8 mouse cellular contexts compared by ENCODE assay signal in the genomic region with DNA sequence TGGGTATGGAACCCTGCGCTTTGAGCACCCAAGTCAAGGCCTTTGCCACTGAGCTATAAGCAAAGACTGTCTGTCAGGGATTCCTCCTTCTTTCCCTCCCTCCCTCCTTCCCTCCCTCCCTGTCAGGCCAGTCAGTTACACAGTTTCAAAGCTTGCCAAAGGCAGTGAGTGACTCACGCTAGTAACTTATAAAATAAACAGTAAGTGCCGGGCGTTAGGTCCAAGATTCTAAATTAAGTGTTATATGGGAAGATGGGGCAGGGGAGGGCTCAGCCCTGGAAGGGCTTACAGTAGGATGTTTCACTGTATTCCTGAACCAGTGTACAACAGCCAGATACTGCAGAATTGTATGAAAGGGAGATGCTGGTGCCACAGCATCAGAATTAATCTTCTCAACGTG. TPM values are rescaled to one million over a fixed set of nuclear protein-coding genes. Genes with fewer than 3 reads are reported as not detected.
DNase-seq lines count a peak whose midpoint lies in the region; ATAC-seq and TF ChIP-seq lines count a peak whose summit lies in the region.
"Had no signal": no experiment of that assay in that cellular context is flagged by ENCODE, and none has a peak within 500 bp of the region (broad histone marks: within the 10 kb centered on the region; RNA-seq: fewer than 3 reads in every experiment).

No protein-coding gene starts in this region.

- H3K27ac ChIP-seq in limb, embryonic 12.5 days: no peak overlapping the region
- no peak overlapping the region for H3K27ac ChIP-seq in limb, embryonic 10.5 days
- H3K27ac ChIP-seq in heart, embryonic 12.5 days (ENCODE audit: poor library complexity, severe bottlenecking): no peak overlapping the region
- H3K27ac ChIP-seq in stomach, embryonic 16.5 days (ENCODE audit: low read length): no peak overlapping the region

- peak overlapping the region; percentile 89 for H3K4me2 ChIP-seq in limb, embryonic 12.5 days
- H3K4me2 ChIP-seq in heart, embryonic 12.5 days: peak overlapping the region; percentile 93
- H3K4me2 ChIP-seq in stomach, embryonic 16.5 days (ENCODE audit: low read depth, low read length): peak overlapping the region; percentile 82

- no peak for DNase-seq in limb, embryonic 10.5 days (ENCODE audit: low spot score)
- peak; percentile 25 for DNase-seq in lung, adult 2 months
- no peak for DNase-seq in cerebellum, adult 9-11 months
- DNase-seq in gastrocnemius, adult 8-10 months (ENCODE audit: low spot score in 2 of 2): no peak

- H3K36me3 ChIP-seq in limb, embryonic 12.5 days: no peaks in the 10 kb centered on the region
- H3K36me3 ChIP-seq in limb, embryonic 10.5 days: no peaks in the 10 kb centered on the region
- H3K36me3 ChIP-seq in heart, embryonic 12.5 days: no peaks in the 10 kb centered on the region
- no peaks in the 10 kb centered on the region for H3K36me3 ChIP-seq in stomach, embryonic 16.5 days (ENCODE audit: control insufficient read depth, insufficient read depth, low read length)

- peaks cover 27% of the 10 kb centered on the region; the same call in 1 of the 2 replicates for H3K27me3 ChIP-seq in limb, embryonic 12.5 days
- H3K27me3 ChIP-seq in limb, embryonic 10.5 days (ENCODE audit: low read depth, poor library complexity, severe bottlenecking): peaks cover 36% of the 10 kb centered on the region
- H3K27me3 ChIP-seq in heart, embryonic 12.5 days (replicated peaks): no peaks in the 10 kb centered on the region
- no peaks in the 10 kb centered on the region for H3K27me3 ChIP-seq in stomach, embryonic 16.5 days (ENCODE audit: control insufficient read depth, insufficient read depth, low read length)

- no peak for TF ChIP-seq POLR2A in lung, adult 2 months (IDR thresholded peaks at IDR 0.05; ENCODE audit: borderline replicate concordance, extremely low read depth, low read depth, low read length)

- ATAC-seq in limb, embryonic 12.5 days (ENCODE audit: insufficient number of reproducible peaks, insufficient read depth, low FRiP score, low TSS enrichment, low read depth): no peak
- no peak for ATAC-seq in heart, embryonic 12.5 days (ENCODE audit: insufficient number of reproducible peaks, low FRiP score)
- no peak for ATAC-seq in stomach, embryonic 16.5 days (ENCODE audit: insufficient read depth, low FRiP score)

- no peaks in the 10 kb centered on the region for H3K9me3 ChIP-seq in limb, embryonic 12.5 days
- no peaks in the 10 kb centered on the region for H3K9me3 ChIP-seq in limb, embryonic 10.5 days (replicated peaks)
- no peaks in the 10 kb centered on the region for H3K9me3 ChIP-seq in heart, embryonic 12.5 days (replicated peaks)
- no peaks in the 10 kb centered on the region for H3K9me3 ChIP-seq in stomach, embryonic 16.5 days (replicated peaks; ENCODE audit: control insufficient read depth, low read length)

- H3K4me3 ChIP-seq in limb, embryonic 12.5 days (replicated peaks): no peak overlapping the region
- no peak overlapping the region for H3K4me3 ChIP-seq in limb, embryonic 10.5 days
- peak overlapping the region; percentile 73 for H3K4me3 ChIP-seq in heart, embryonic 12.5 days
- H3K4me3 ChIP-seq in lung, adult 2 months (replicated peaks; ENCODE audit: extremely low read depth, low read depth, low read length): peak overlapping the region; percentile 6
- 0 out of 2 replicates have a peak overlapping the region, but pooled peaks have one; percentile 12 for H3K4me3 ChIP-seq in stomach, embryonic 16.5 days (replicated peaks; ENCODE audit: low read length)
- H3K4me3 ChIP-seq: erythroblast, embryonic 14.5 days had no signal

- peaks cover 19% of the 10 kb centered on the region for H3K4me1 ChIP-seq in limb, embryonic 12.5 days (replicated peaks)
- peaks cover 24% of the 10 kb centered on the region for H3K4me1 ChIP-seq in limb, embryonic 10.5 days
- H3K4me1 ChIP-seq in heart, embryonic 12.5 days (replicated peaks): peaks cover 14% of the 10 kb centered on the region
- peaks cover 12% of the 10 kb centered on the region; the same call in 1 of the 2 replicates for H3K4me1 ChIP-seq in lung, adult 2 months (ENCODE audit: control insufficient read depth, insufficient read depth, low read length)
- H3K4me1 ChIP-seq in stomach, embryonic 16.5 days (ENCODE audit: control insufficient read depth, insufficient read depth, low read length): peaks cover 8% of the 10 kb centered on the region

- H3K9ac ChIP-seq in limb, embryonic 12.5 days (replicated peaks): no peak overlapping the region
- 0 out of 2 replicates have a peak overlapping the region, but pooled peaks have one; percentile 0 for H3K9ac ChIP-seq in heart, embryonic 12.5 days
- no peak overlapping the region for H3K9ac ChIP-seq in stomach, embryonic 16.5 days (ENCODE audit: low read length)

- WGBS in limb, embryonic 12.5 days: 56% methylated on average over 5 of the region's 5 CpGs
- 73% methylated on average over 5 of the region's 5 CpGs for WGBS in limb, embryonic 10.5 days
- WGBS in heart, embryonic 12.5 days: 52% methylated on average over 5 of the region's 5 CpGs
- 15% methylated on average over 5 of the region's 5 CpGs for WGBS in lung, adult 2 months
- WGBS in stomach, embryonic 16.5 days: 26% methylated on average over 5 of the region's 5 CpGs

- TF ChIP-seq CTCF in lung, adult 2 months (IDR thresholded peaks at IDR 0.05; ENCODE audit: insufficient read depth, low read length): no peak

RNA-seq across cellular contexts. Expression of gene Ptprm, which starts 2.8 kb away (rescaled TPM):
- 12.6 and 13.7 TPM in 2 replicates for polyA plus RNA-seq in limb, embryonic 12.5 days (2016; fragmentation: Nextera tagmentation; extraction: Ambion mirVana)
- polyA plus RNA-seq in limb, embryonic 10.5 days (2016; fragmentation: Nextera tagmentation; extraction: Ambion mirVana): 7.5 and 9.0 TPM in 2 replicates
- 16.1 and 18.2 TPM in 2 replicates for polyA plus RNA-seq in heart, embryonic 12.5 days (2016; fragmentation: Nextera tagmentation; extraction: Ambion mirVana)
- 58.8 and 69.9 TPM in 2 replicates for polyA plus RNA-seq in lung, adult 2 months (2012; rRNA removed)
- polyA plus RNA-seq in stomach, embryonic 16.5 days (2015; fragmentation: Nextera tagmentation; extraction: Ambion mirVana): 9.2 and 10.8 TPM in 2 replicates
- 10 to 100 TPM; 20.1 to 26.0 (median 22.7) TPM for total RNA-seq in gastrocnemius, adult 8-10 months (2022)
- polyA plus RNA-seq: erythroblast, embryonic 14.5 days had no signal

Comparison
In these comparisons a context has a peak if more than half of its experiments do, and no peak if none do; other contexts are left out.
1. H3K4me3 ChIP-seq: peak in heart, embryonic 12.5 days (single experiment), lung, adult 2 months (single experiment) and stomach, embryonic 16.5 days (single experiment); none in limb, embryonic 12.5 days (single experiment) and limb, embryonic 10.5 days (single experiment).
2. Peak in every context shown above with its lines, with median percentiles within 50 percentile points of each other: H3K4me2 ChIP-seq.